Mouse (Mus musculus) WW6 (cell line): ENCODE data around the gene Cfd.

Source experiments
- DNase-seq: peaks from one replicate; pipeline ENCODE4 v3.0.0-alpha.2; 2013; ENCODE audit warnings: low read depth, low spot score

Cfd gene

GRCm38 (mm10) chr10:79933145-79933679, 42.6 kb downstream of the Cfd start:
- DNase-seq: no peak

GRCm38 (mm10) chr10:79933861-79934260, 43.2 kb downstream of the Cfd start:
- DNase-seq: no peak

- no peak for DNase-seq
Observed at GRCm38 (mm10) chr10:79934272-79934721, 43.6 kb downstream of the Cfd start.

- DNase-seq: no peak
Observed at GRCm38 (mm10) chr10:79934794-79935569, 44.3 kb downstream of the Cfd start.

- DNase-seq: no peak
Observed at GRCm38 (mm10) chr10:79936284-79936910, 45.7 kb downstream of the Cfd start.

GRCm38 (mm10) chr10:79936911-79937441, 46.3 kb downstream of the Cfd start:
- DNase-seq: no peak

GRCm38 (mm10) chr10:79937775-79938526, 47.3 kb downstream of the Cfd start:
- no peak for DNase-seq

GRCm38 (mm10) chr10:79940749-79941148, 50.1 kb downstream of the Cfd start:
- no peak for DNase-seq
